Mouse (Mus musculus) heart, embryonic 16.5 days (tissue): Measurements from ENCODE around the gene Ctsr. TPM values are rescaled to one million over a fixed set of nuclear protein-coding genes. Genes with fewer than 3 reads are reported as not detected.
"Not testable (repeated sequence)": the region's sequence is repeated elsewhere in the genome, so short reads cannot be mapped to it uniquely, and the experiment has no call there.

Source experiments
- ATAC-seq: fragments of 200-750 bp; cut with Nextera tagmentation; replicated peaks from 2 replicates; pipeline ENCODE4 v1.8.0; 2017; ENCODE audit warnings: moderate number of reproducible peaks; ENCODE audit not compliant: insufficient read depth, low FRiP score; ENCODE audit errors: extremely low read depth
- H3K27ac ChIP-seq: fragments of 300-500 bp; sonication (generic); 2 replicates; pipeline ENCODE4 v1.5.1; 2014; ENCODE audit warnings: mild to moderate bottlenecking, low read length, control low read depth, moderate library complexity
- H3K27me3 ChIP-seq: fragments of 300-500 bp; sonication (generic); 2 replicates; pipeline ENCODE4 v1.6.1; 2014; ENCODE audit warnings: low read length, mixed read lengths; ENCODE audit not compliant: control insufficient read depth, insufficient read depth
- H3K36me3 ChIP-seq: fragments of 300-500 bp; sonication (generic); 2 replicates; pipeline ENCODE4 v1.6.1; 2014; ENCODE audit not compliant: control insufficient read depth, insufficient read depth
- H3K4me1 ChIP-seq: fragments of 300-500 bp; sonication (generic); 2 replicates; pipeline ENCODE4 v1.6.1; 2014; ENCODE audit warnings: low read length, mixed read lengths; ENCODE audit not compliant: control insufficient read depth, insufficient read depth
- H3K4me2 ChIP-seq: fragments of 300-500 bp; sonication (generic); 2 replicates; pipeline ENCODE4 v1.6.1; 2014; ENCODE audit warnings: low read depth, mild to moderate bottlenecking, control low read depth, low read length
- H3K4me3 ChIP-seq: fragments of 300-500 bp; sonication (generic); 2 replicates; pipeline ENCODE4 v1.5.1; 2014; ENCODE audit warnings: mild to moderate bottlenecking, control low read depth, low read length
- H3K9ac ChIP-seq: fragments of 300-500 bp; sonication (generic); 2 replicates; pipeline ENCODE4 v1.6.1; 2014; ENCODE audit warnings: low read length, control low read depth
- H3K9me3 ChIP-seq: fragments of 300-500 bp; sonication (generic); replicated peaks from 2 replicates; pipeline ENCODE4 v1.6.1; 2016; ENCODE audit warnings: low read length; ENCODE audit not compliant: control insufficient read depth
- WGBS: fragments of 180-500 bp; shearing (Covaris S2); extraction: QIAGEN DNeasy Blood & Tissue Kit; methylation state at CpG from one replicate; pipeline ENCODE4 v1.1.7; 2014; 5-methylcytosine and 5-hydroxymethylcytosine counted together
- polyA plus RNA-seq: library from polyadenylated mRNA; unstranded; fragments of >200 nt; fragmentation: Nextera tagmentation; extraction: Ambion mirVana; gene quantifications from 2 replicates; pipeline ENCODE4 v1.2.1, GENCODE M21; 2015

Gene Ctsr
- polyA plus RNA-seq: not detected in 2 replicates

- Histone ChIP-seq H3K9ac (no peak within 1 kb of the TSS), H3K36me3 (no peaks in the 10 kb centered on the region), H3K4me3 (no peak within 1 kb of the TSS), H3K4me1 (no peaks in the 10 kb centered on the region), H3K27me3 (no peaks in the 10 kb centered on the region), H3K9me3 (peaks cover 3% of the 10 kb centered on the region; the same call in 1 of the 2 replicates), H3K27ac (no peak within 1 kb of the TSS), H3K4me2 (no peak within 1 kb of the TSS)
- ATAC-seq: no peak
- 74% methylated on average over 1 of the region's 1 CpGs for WGBS
These were observed at the start of gene Ctsr for GRCm38 (mm10) chr13:61164156-61164555. Gene Ctsr, minus strand, starts transcription at chr13:61164256.

DNA sequence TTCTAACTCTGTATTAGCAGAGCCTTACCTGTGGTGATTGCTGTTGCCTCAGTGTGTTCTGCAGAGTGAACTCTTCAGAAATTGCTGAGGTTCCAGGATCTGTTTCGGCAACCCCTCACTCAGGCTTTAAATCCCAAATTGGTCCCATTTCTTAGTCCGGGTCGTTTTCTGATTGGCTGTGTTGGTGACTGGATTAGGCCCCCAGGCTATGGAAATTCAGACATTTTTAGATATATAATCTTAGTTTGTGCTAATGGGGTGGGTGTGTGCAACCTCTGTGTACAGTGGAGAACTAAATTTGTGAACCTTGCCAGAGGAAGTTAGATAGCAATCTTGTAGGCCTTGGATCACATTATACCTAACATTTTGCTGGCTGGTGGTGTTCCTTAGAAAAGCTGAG lies 39.3 kb upstream of the Ctsr start, which contains the start of gene Cts6:
Gene Cts6, minus strand, starts transcription at position 101 of the 400 bp plus-strand sequence.
- WGBS: 84% methylated on average over 3 of the region's 3 CpGs

GRCm38 (mm10) chr13:61185151-61185933 lies 21.3 kb upstream of the Ctsr start:
- WGBS: 62% methylated on average over 5 of the region's 5 CpGs
- not testable (repeated sequence) for ATAC-seq, H3K27ac ChIP-seq, H3K4me3 ChIP-seq, H3K4me1 ChIP-seq, H3K9me3 ChIP-seq, H3K36me3 ChIP-seq, H3K4me2 ChIP-seq, H3K9ac ChIP-seq, H3K27me3 ChIP-seq

More for the DNA sequence above, 39.3 kb upstream of the Ctsr start, which contains the start of gene Cts6:
- no peaks in the 10 kb centered on the region for H3K27me3 ChIP-seq
- H3K27ac ChIP-seq: no peak within 1 kb of the TSS
- no peaks in the 10 kb centered on the region for H3K4me1 ChIP-seq
- H3K4me2 ChIP-seq: no peak within 1 kb of the TSS
- H3K9me3 ChIP-seq: no peaks in the 10 kb centered on the region; the same call in none of the 2 replicates
- no peak within 1 kb of the TSS for H3K9ac ChIP-seq
- H3K4me3 ChIP-seq: no peak within 1 kb of the TSS
- H3K36me3 ChIP-seq: no peaks in the 10 kb centered on the region
- ATAC-seq: no peak

DNA sequence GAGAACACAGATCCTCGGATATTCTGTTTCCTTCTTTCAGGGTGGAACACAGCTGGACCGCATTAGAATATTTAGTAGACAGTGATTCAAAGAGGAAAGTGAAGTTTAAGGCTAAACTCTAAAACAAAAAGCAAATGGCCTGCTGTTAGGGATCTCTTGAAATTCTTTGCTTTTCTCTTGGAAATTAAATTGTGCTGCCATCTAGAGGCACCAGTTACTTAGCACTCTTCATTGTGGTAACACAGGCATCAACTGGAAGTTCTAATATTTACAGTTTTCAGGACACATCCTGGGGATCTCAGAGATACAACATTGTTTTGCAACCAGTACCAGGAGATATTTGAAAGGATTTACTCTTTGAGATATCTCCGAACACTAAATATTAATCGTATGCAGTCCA lies 566 bp upstream of the Ctsr start:
- Histone ChIP-seq H3K9me3 (peaks cover 4% of the 10 kb centered on the region; the same call in 1 of the 2 replicates), H3K9ac (no peak overlapping the region), H3K27me3 (no peaks in the 10 kb centered on the region), H3K27ac (no peak overlapping the region), H3K4me3 (no peak overlapping the region), H3K4me2 (no peak overlapping the region), H3K36me3 (no peaks in the 10 kb centered on the region), H3K4me1 (no peaks in the 10 kb centered on the region)
- WGBS: 74% methylated on average over 4 of the region's 4 CpGs
- no peak for ATAC-seq

Other genes starting within 250 kb of the Ctsr start
- gene Gm49393, start 228.7 kb downstream of the Ctsr start, polyA plus RNA-seq: not detected in 2 replicates
- 2.7 and 3.3 TPM in 2 replicates for gene Gm49391, start 227.7 kb downstream of the Ctsr start, polyA plus RNA-seq
- 86.1 and 88.3 TPM in 2 replicates for gene Ctla2a, start 227.6 kb downstream of the Ctsr start, polyA plus RNA-seq
- gene Tpbpa, start 222.3 kb downstream of the Ctsr start, polyA plus RNA-seq: not detected in 2 replicates
- not detected in 2 replicates for gene Ctsj, start 158.3 kb downstream of the Ctsr start, polyA plus RNA-seq
- not detected in 2 replicates for gene Ctsq, start 123.6 kb downstream of the Ctsr start, polyA plus RNA-seq
- not detected in 2 replicates for gene Cts6, start 39.2 kb upstream of the Ctsr start, polyA plus RNA-seq
- not detected in 2 replicates for gene Cts8, start 91.1 kb upstream of the Ctsr start, polyA plus RNA-seq
- not detected in 2 replicates for gene Gm49398, start 124.6 kb upstream of the Ctsr start, polyA plus RNA-seq
- not detected in 2 replicates for gene Cts7, start 193.9 kb upstream of the Ctsr start, polyA plus RNA-seq